Comparison of ENCODE assay signal across 8 mouse cellular contexts in genomic region chr11:96285771-96286738, GRCm38 (mm10). TPM values are rescaled to one million over a fixed set of nuclear protein-coding genes. Genes with fewer than 3 reads are reported as not detected.
DNase-seq lines count a peak whose midpoint lies in the region; ATAC-seq and TF ChIP-seq lines count a peak whose summit lies in the region.

Hoxb7 (plus strand) TSS chr11:96286623.

- H3K4me2 ChIP-seq in intestine, embryonic 16.5 days (ENCODE audit: low read depth, low read length): peak within 1 kb of the TSS; percentile 77
- peak within 1 kb of the TSS; percentile 86 for H3K4me2 ChIP-seq in lung, embryonic 14.5 days

- peaks cover 39% of the 10 kb centered on the region for H3K27me3 ChIP-seq in intestine, embryonic 16.5 days (replicated peaks; ENCODE audit: control insufficient read depth, insufficient read depth, low read length)
- peaks cover 90% of the 10 kb centered on the region for H3K27me3 ChIP-seq in lung, embryonic 14.5 days (ENCODE audit: insufficient read depth, low read length)

- peak within 1 kb of the TSS; percentile 73 for H3K4me3 ChIP-seq in gastrocnemius, adult 2 months
- peak within 1 kb of the TSS; percentile 61 for H3K4me3 ChIP-seq in intestine, embryonic 16.5 days (ENCODE audit: low read length)
- peak within 1 kb of the TSS; percentile 48 for H3K4me3 ChIP-seq in lung, embryonic 14.5 days (ENCODE audit: low read depth, low read length)

- no peak for DNase-seq in gastrocnemius, adult 2 months
- no peak for DNase-seq in gastrocnemius, postnatal 4 days (ENCODE audit: low spot score in 2 of 2)
- DNase-seq in embryo, embryonic 10.5 days (ENCODE audit: low spot score): peak; percentile 82
- peak; percentile 86 for DNase-seq in lung, embryonic 14.5 days
- no peak for DNase-seq in left cerebral cortex, postnatal 14 days (ENCODE audit: low spot score in 2 of 2)
- DNase-seq in cerebellum, postnatal 4 days (ENCODE audit: low spot score in 2 of 2): no peak
- no peak for DNase-seq in right cerebral cortex, postnatal 10 days (ENCODE audit: low spot score in 2 of 2)

- H3K9me3 ChIP-seq in intestine, embryonic 16.5 days (ENCODE audit: control insufficient read depth, low read length): no peaks in the 10 kb centered on the region
- no peaks in the 10 kb centered on the region for H3K9me3 ChIP-seq in lung, embryonic 14.5 days (ENCODE audit: low read depth, low read length)

- ATAC-seq in intestine, embryonic 16.5 days: no peak
- ATAC-seq in lung, embryonic 14.5 days (ENCODE audit: insufficient read depth): no peak

- H3K36me3 ChIP-seq in intestine, embryonic 16.5 days (ENCODE audit: control insufficient read depth, insufficient read depth, low read length): no peaks in the 10 kb centered on the region
- H3K36me3 ChIP-seq in lung, embryonic 14.5 days (ENCODE audit: insufficient read depth): no peaks in the 10 kb centered on the region

- peak within 1 kb of the TSS; percentile 83 for H3K9ac ChIP-seq in intestine, embryonic 16.5 days (ENCODE audit: low read depth, low read length)
- peak within 1 kb of the TSS; percentile 56 for H3K9ac ChIP-seq in lung, embryonic 14.5 days

- intact Hi-C loops in gastrocnemius, adult 2 months (cut with DNase I): no loop called here
- intact Hi-C loops in left cerebral cortex, postnatal 14 days (cut with DNase I): loop anchor here (10.0 kb wide), 1 partner anchor 729 kb away; the partner anchor contains the start of gene Sp6

- TF ChIP-seq CTCF in gastrocnemius, adult 2 months (IDR thresholded peaks at IDR 0.05): no peak
- no peak for TF ChIP-seq CTCF in lung, embryonic 14.5 days (IDR thresholded peaks at IDR 0.05; ENCODE audit: low read depth)

- peaks cover 15% of the 10 kb centered on the region; the same call in 1 of the 2 replicates for H3K4me1 ChIP-seq in intestine, embryonic 16.5 days (ENCODE audit: control insufficient read depth, insufficient read depth, low read length)
- H3K4me1 ChIP-seq in lung, embryonic 14.5 days (ENCODE audit: insufficient read depth): 0 out of 2 replicates have a peak, but pooled peaks cover 3% of the 10 kb centered on the region

- peak within 1 kb of the TSS; percentile 89 for H3K27ac ChIP-seq in gastrocnemius, adult 2 months
- peak within 1 kb of the TSS; percentile 90 for H3K27ac ChIP-seq in intestine, embryonic 16.5 days (ENCODE audit: low read length)
- H3K27ac ChIP-seq in lung, embryonic 14.5 days (ENCODE audit: low read depth): peak within 1 kb of the TSS; percentile 73

- 2% methylated on average over 43 of the region's 43 CpGs for WGBS in intestine, embryonic 16.5 days
- 2% methylated on average over 43 of the region's 43 CpGs for WGBS in lung, embryonic 14.5 days

RNA-seq across cellular contexts. Expression of gene Hoxb7, which starts in this region (rescaled TPM):
- total RNA-seq in gastrocnemius, adult 2 months (2021): under 1 TPM; 0.47 to 0.56 TPM
- 1 to 10 TPM; 1.8 to 2.1 TPM for total RNA-seq in gastrocnemius, postnatal 4 days (2021)
- 10.0 and 11.3 TPM in 2 replicates for polyA plus RNA-seq in intestine, embryonic 16.5 days (2015; fragmentation: Nextera tagmentation; extraction: Ambion mirVana)
- polyA plus RNA-seq in lung, embryonic 14.5 days (2014; fragmentation: Nextera tagmentation; extraction: Ambion mirVana): 2.1 and 3.5 TPM in 2 replicates
- not detected for total RNA-seq in left cerebral cortex, postnatal 14 days (2021)

Comparison
In these comparisons a context has a peak if more than half of its experiments do, and no peak if none do; other contexts are left out.
1. DNase-seq: peak in embryo, embryonic 10.5 days (single experiment) and lung, embryonic 14.5 days (single experiment); none in gastrocnemius, adult 2 months (single experiment), gastrocnemius, postnatal 4 days (0 of 2), left cerebral cortex, postnatal 14 days (0 of 2), cerebellum, postnatal 4 days (0 of 2) and right cerebral cortex, postnatal 10 days (0 of 2).
2. Peak in every context shown above with its lines, with median percentiles within 50 percentile points of each other: H3K27ac ChIP-seq and H3K4me3 ChIP-seq.